In genomic region chr7:126883731-126884181, GRCm38 (mm10) we compare ENCODE assay signal across 8 mouse cellular contexts. TPM values are rescaled to one million over a fixed set of nuclear protein-coding genes. Genes with fewer than 3 reads are reported as not detected.
DNase-seq lines count a peak whose midpoint lies in the region; ATAC-seq and TF ChIP-seq lines count a peak whose summit lies in the region.
"Had no signal": no experiment of that assay in that cellular context is flagged by ENCODE, and none has a peak within 500 bp of the region (broad histone marks: within the 10 kb centered on the region; RNA-seq: fewer than 3 reads in every experiment).

No protein-coding gene starts in this region.

- H3K27me3 ChIP-seq in spleen, adult 2 months (ENCODE audit: control insufficient read depth, insufficient read depth, low read length): no peaks in the 10 kb centered on the region
- H3K27me3 ChIP-seq in hindbrain, embryonic 12.5 days: no peaks in the 10 kb centered on the region
- H3K27me3 ChIP-seq in liver, embryonic 16.5 days (ENCODE audit: control insufficient read depth, insufficient read depth, low read depth, low read length): no peaks in the 10 kb centered on the region
- H3K27me3 ChIP-seq in stomach, postnatal 0 days (ENCODE audit: control insufficient read depth, insufficient read depth, low read length): no peaks in the 10 kb centered on the region

- WGBS in spleen, adult 2 months: 2% methylated on average over 15 of the region's 15 CpGs
- 0% methylated on average over 15 of the region's 15 CpGs for WGBS in hindbrain, embryonic 12.5 days
- under 1% methylated on average over 15 of the region's 15 CpGs for WGBS in liver, embryonic 16.5 days (ENCODE audit: insufficient replicate concordance)
- under 1% methylated on average over 14 of the region's 15 CpGs for WGBS in stomach, postnatal 0 days

- no peak for TF ChIP-seq EP300 in stomach, postnatal 0 days (optimal IDR thresholded peaks at IDR 0.05)

- H3K9ac ChIP-seq in hindbrain, embryonic 12.5 days: peak overlapping the region; percentile 93
- peak overlapping the region; percentile 85 for H3K9ac ChIP-seq in liver, embryonic 16.5 days (ENCODE audit: low read depth, low read length)
- peak overlapping the region; percentile 92 for H3K9ac ChIP-seq in stomach, postnatal 0 days (ENCODE audit: low read length)

- H3K4me2 ChIP-seq in hindbrain, embryonic 12.5 days (replicated peaks): peak overlapping the region; percentile 97
- H3K4me2 ChIP-seq in liver, embryonic 16.5 days (ENCODE audit: low read depth, low read length): peak overlapping the region; percentile 99
- H3K4me2 ChIP-seq in stomach, postnatal 0 days (replicated peaks; ENCODE audit: low read depth): peak overlapping the region; percentile 100

- no peak for DNase-seq in spleen, adult 2 months (ENCODE audit: low read depth in 1 of 2, low spot score in 2 of 2)
- DNase-seq in spleen, adult 18-20 months: no peak
- DNase-seq in embryo, embryonic 9.5 days (ENCODE audit: extremely low spot score): peak; percentile 41
- DNase-seq in stomach, postnatal 0 days (ENCODE audit: low spot score): peak; percentile 36
- no peak for DNase-seq in layer of hippocampus, postnatal 14 days (ENCODE audit: low spot score in 2 of 2)

- no peak for TF ChIP-seq CTCF in spleen, adult 2 months (IDR thresholded peaks at IDR 0.05; ENCODE audit: extremely low read depth, insufficient read depth, insufficient read length, insufficient replicate concordance)
- TF ChIP-seq CTCF in stomach, postnatal 0 days (IDR thresholded peaks at IDR 0.05; ENCODE audit: low read depth): no peak

- TF ChIP-seq POLR2A in spleen, adult 2 months (IDR thresholded peaks at IDR 0.05; ENCODE audit: low read depth, low read length): no peak

- H3K4me3 ChIP-seq in spleen, adult 2 months (ENCODE audit: extremely low read depth, insufficient read depth, insufficient read length): peak overlapping the region; percentile 77
- peak overlapping the region; percentile 79 for H3K4me3 ChIP-seq in hindbrain, embryonic 12.5 days
- peak overlapping the region; percentile 77 for H3K4me3 ChIP-seq in liver, embryonic 16.5 days (ENCODE audit: low read depth, low read length)
- H3K4me3 ChIP-seq in stomach, postnatal 0 days (ENCODE audit: low read depth, low read length): peak overlapping the region; percentile 87

- peak overlapping the region; percentile 96 for H3K27ac ChIP-seq in spleen, adult 2 months (ENCODE audit: insufficient read depth, low read length)
- peak overlapping the region; percentile 95 for H3K27ac ChIP-seq in hindbrain, embryonic 12.5 days
- H3K27ac ChIP-seq in liver, embryonic 16.5 days (ENCODE audit: low read length): peak overlapping the region; percentile 83
- H3K27ac ChIP-seq in stomach, postnatal 0 days (replicated peaks): peak overlapping the region; percentile 95

- no peaks in the 10 kb centered on the region for H3K9me3 ChIP-seq in hindbrain, embryonic 12.5 days (replicated peaks)
- no peaks in the 10 kb centered on the region for H3K9me3 ChIP-seq in liver, embryonic 16.5 days (replicated peaks; ENCODE audit: control insufficient read depth, low read length)
- no peaks in the 10 kb centered on the region for H3K9me3 ChIP-seq in stomach, postnatal 0 days (ENCODE audit: control insufficient read depth, low read length)

- H3K4me1 ChIP-seq in spleen, adult 2 months (ENCODE audit: control insufficient read depth, insufficient read depth, insufficient read length): peaks cover 17% of the 10 kb centered on the region; the same call in 1 of the 2 replicates
- peaks cover 36% of the 10 kb centered on the region for H3K4me1 ChIP-seq in hindbrain, embryonic 12.5 days
- peaks cover 38% of the 10 kb centered on the region for H3K4me1 ChIP-seq in liver, embryonic 16.5 days (ENCODE audit: control insufficient read depth, low read depth, low read length)
- H3K4me1 ChIP-seq in stomach, postnatal 0 days (replicated peaks; ENCODE audit: control insufficient read depth, insufficient read depth): 0 out of 2 replicates have a peak, but pooled peaks cover 4% of the 10 kb centered on the region

- ATAC-seq in hindbrain, embryonic 12.5 days (ENCODE audit: low FRiP score): peak; percentile 20
- no peak for ATAC-seq in liver, embryonic 16.5 days (ENCODE audit: low read depth)
- no peak for ATAC-seq in stomach, postnatal 0 days (ENCODE audit: low FRiP score, low TSS enrichment)

- H3K36me3 ChIP-seq in spleen, adult 2 months (ENCODE audit: control insufficient read depth, insufficient read depth, low read length): peaks cover 16% of the 10 kb centered on the region
- H3K36me3 ChIP-seq in hindbrain, embryonic 12.5 days: peaks cover 17% of the 10 kb centered on the region
- H3K36me3 ChIP-seq in liver, embryonic 16.5 days (ENCODE audit: control insufficient read depth, insufficient read depth): peaks cover 13% of the 10 kb centered on the region
- H3K36me3 ChIP-seq in stomach, postnatal 0 days (ENCODE audit: control insufficient read depth, insufficient read depth, low read length): peaks cover 12% of the 10 kb centered on the region

RNA-seq across cellular contexts. Expression of gene Taok2, which starts 0.7 kb away (rescaled TPM):
- polyA plus RNA-seq in spleen, adult 2 months (2012; rRNA removed): 97.0 and 109 TPM in 2 replicates
- polyA plus RNA-seq in hindbrain, embryonic 12.5 days (2016; fragmentation: Nextera tagmentation; extraction: Ambion mirVana): 63.5 and 66.6 TPM in 2 replicates
- 11.7 and 13.2 TPM in 2 replicates for polyA plus RNA-seq in liver, embryonic 16.5 days (2015; fragmentation: Nextera tagmentation; extraction: Ambion mirVana)
- polyA plus RNA-seq in stomach, postnatal 0 days (2015; fragmentation: Nextera tagmentation; extraction: Ambion mirVana): 13.9 TPM in 2 replicates
- 100 to 1,000 TPM; 141 to 147 TPM for total RNA-seq in layer of hippocampus, postnatal 14 days (2021)

RNA-seq across cellular contexts. Expression of gene Ino80e, which starts 21.6 kb away (rescaled TPM):
- 40.1 and 56.0 TPM in 2 replicates for polyA plus RNA-seq in spleen, adult 2 months (2012; rRNA removed)
- polyA plus RNA-seq in hindbrain, embryonic 12.5 days (2016; fragmentation: Nextera tagmentation; extraction: Ambion mirVana): 89.0 and 92.6 TPM in 2 replicates
- polyA plus RNA-seq in liver, embryonic 16.5 days (2015; fragmentation: Nextera tagmentation; extraction: Ambion mirVana): 25.7 and 26.6 TPM in 2 replicates
- 31.0 and 34.4 TPM in 2 replicates for polyA plus RNA-seq in stomach, postnatal 0 days (2015; fragmentation: Nextera tagmentation; extraction: Ambion mirVana)
- 10 to 100 TPM; 46.1 to 50.1 TPM for total RNA-seq in layer of hippocampus, postnatal 14 days (2021)

RNA-seq across cellular contexts. Expression of gene Hirip3, which starts 22.0 kb away (rescaled TPM):
- polyA plus RNA-seq in spleen, adult 2 months (2012; rRNA removed): 7.4 and 8.6 TPM in 2 replicates
- polyA plus RNA-seq in hindbrain, embryonic 12.5 days (2016; fragmentation: Nextera tagmentation; extraction: Ambion mirVana): 30.5 and 35.4 TPM in 2 replicates
- 10.0 and 10.8 TPM in 2 replicates for polyA plus RNA-seq in liver, embryonic 16.5 days (2015; fragmentation: Nextera tagmentation; extraction: Ambion mirVana)
- polyA plus RNA-seq in stomach, postnatal 0 days (2015; fragmentation: Nextera tagmentation; extraction: Ambion mirVana): 5.7 and 7.6 TPM in 2 replicates
- total RNA-seq in layer of hippocampus, postnatal 14 days (2021): 10 to 100 TPM; 27.6 to 34.7 TPM

RNA-seq across cellular contexts. Expression of gene Doc2a, which starts 36.5 kb away (rescaled TPM):
- polyA plus RNA-seq in spleen, adult 2 months (2012; rRNA removed): not detected in 2 replicates
- 4.3 and 4.4 TPM in 2 replicates for polyA plus RNA-seq in hindbrain, embryonic 12.5 days (2016; fragmentation: Nextera tagmentation; extraction: Ambion mirVana)
- not detected in 2 replicates for polyA plus RNA-seq in liver, embryonic 16.5 days (2015; fragmentation: Nextera tagmentation; extraction: Ambion mirVana)
- 0.15 and 0.41 TPM in 2 replicates for polyA plus RNA-seq in stomach, postnatal 0 days (2015; fragmentation: Nextera tagmentation; extraction: Ambion mirVana)
- 10 to 100 TPM; 22.8 to 25.8 TPM for total RNA-seq in layer of hippocampus, postnatal 14 days (2021)
- total RNA-seq: heart, adult 18-20 months had no signal

RNA-seq across cellular contexts. Expression of gene Tmem219, which starts 39.0 kb away (rescaled TPM):
- 81.7 and 94.0 TPM in 2 replicates for polyA plus RNA-seq in spleen, adult 2 months (2012; rRNA removed)
- polyA plus RNA-seq in hindbrain, embryonic 12.5 days (2016; fragmentation: Nextera tagmentation; extraction: Ambion mirVana): 21.8 and 23.0 TPM in 2 replicates
- polyA plus RNA-seq in liver, embryonic 16.5 days (2015; fragmentation: Nextera tagmentation; extraction: Ambion mirVana): 18.7 and 20.0 TPM in 2 replicates
- 32.9 and 36.3 TPM in 2 replicates for polyA plus RNA-seq in stomach, postnatal 0 days (2015; fragmentation: Nextera tagmentation; extraction: Ambion mirVana)
- 10 to 100 TPM; 25.2 to 27.5 TPM for total RNA-seq in layer of hippocampus, postnatal 14 days (2021)

Comparison
In these comparisons a context has a peak if more than half of its experiments do, and no peak if none do; other contexts are left out.
1. DNase-seq: peak in embryo, embryonic 9.5 days (single experiment) and stomach, postnatal 0 days (single experiment); none in spleen, adult 2 months (0 of 2), spleen, adult 18-20 months (0 of 2) and layer of hippocampus, postnatal 14 days (0 of 2).
2. Peak in every context shown above with its lines, with median percentiles within 50 percentile points of each other: H3K27ac ChIP-seq, H3K4me3 ChIP-seq, H3K4me2 ChIP-seq and H3K9ac ChIP-seq.